Mouse (Mus musculus) spleen, adult 2 months (tissue): ENCODE data around the gene Kdm6b.

Source experiments
- CTCF ChIP-seq: fragments of 200-500 bp; IDR thresholded peaks from 2 replicates; pipeline ENCODE4 v1.5.1; 2011; ENCODE audit warnings: mild to moderate bottlenecking, inconsistent platforms; ENCODE audit not compliant: insufficient read depth, insufficient read length, insufficient replicate concordance; ENCODE audit errors: extremely low read depth
- POLR2A ChIP-seq: fragments of 200-500 bp; IDR thresholded peaks from 2 replicates; pipeline ENCODE4 v1.6.1; 2011; ENCODE audit warnings: low read depth, low read length, inconsistent platforms

GRCm38 (mm10) chr11:69362479-69362878 lies 51.0 kb downstream of the Kdm6b start:
- TF ChIP-seq CTCF (no peak), POLR2A (no peak)
